Mouse (Mus musculus) lung, embryonic 14.5 days (tissue): ENCODE results near the gene Gm42957. TPM values are rescaled to one million over a fixed set of nuclear protein-coding genes. Genes with fewer than 3 reads are reported as not detected.

ENCODE experiments used
- ATAC-seq: fragments of 200-750 bp; cut with Nextera tagmentation; 2 replicates; pipeline ENCODE4 v1.8.0; 2017; ENCODE audit warnings: mild to moderate bottlenecking, moderate TSS enrichment, moderate library complexity; ENCODE audit not compliant: insufficient read depth
- DNase-seq: peaks from one replicate; pipeline ENCODE4 v3.0.0-alpha.2; 2015
- H3K27ac ChIP-seq: fragments of 300-500 bp; sonication (generic); 2 replicates; pipeline ENCODE4 v1.5.1; 2014; ENCODE audit warnings: low read depth, mild to moderate bottlenecking, moderate library complexity
- H3K27me3 ChIP-seq: fragments of 300-500 bp; sonication (generic); 2 replicates; pipeline ENCODE4 v1.6.1; 2014; ENCODE audit warnings: low read length, control low read depth; ENCODE audit not compliant: insufficient read depth
- H3K36me3 ChIP-seq: fragments of 300-500 bp; sonication (generic); 2 replicates; pipeline ENCODE4 v1.6.1; 2014; ENCODE audit warnings: control low read depth; ENCODE audit not compliant: insufficient read depth
- H3K4me1 ChIP-seq: fragments of 300-500 bp; sonication (generic); 2 replicates; pipeline ENCODE4 v1.6.1; 2014; ENCODE audit warnings: antibody characterized with exemption, control low read depth; ENCODE audit not compliant: insufficient read depth
- H3K4me2 ChIP-seq: fragments of 300-500 bp; sonication (generic); 2 replicates; pipeline ENCODE4 v1.6.1; 2014; ENCODE audit warnings: mild to moderate bottlenecking
- H3K4me3 ChIP-seq: fragments of 300-500 bp; sonication (generic); 2 replicates; pipeline ENCODE4 v1.5.1; 2014; ENCODE audit warnings: low read depth, low read length
- H3K9ac ChIP-seq: fragments of 300-500 bp; sonication (generic); 2 replicates; pipeline ENCODE4 v1.6.1; 2014
- H3K9me3 ChIP-seq: fragments of 300-500 bp; sonication (generic); 2 replicates; pipeline ENCODE4 v1.6.1; 2016; ENCODE audit warnings: low read depth, low read length, control low read depth
- CTCF ChIP-seq: IDR thresholded peaks from 2 replicates; pipeline ENCODE4 v1.5.1; 2016; ENCODE audit warnings: antibody characterized with exemption, low read depth
- WGBS: fragments of 180-500 bp; shearing (Covaris S2); extraction: QIAGEN DNeasy Blood & Tissue Kit; methylation state at CpG from one replicate; pipeline ENCODE4 v1.1.7; 2014; 5-methylcytosine and 5-hydroxymethylcytosine counted together
- polyA plus RNA-seq: library from polyadenylated mRNA; unstranded; fragments of >200 nt; fragmentation: Nextera tagmentation; extraction: Ambion mirVana; gene quantifications from 2 replicates; pipeline ENCODE4 v1.2.1, GENCODE M21; 2014

Gene Gm42957
- polyA plus RNA-seq, 1 experiment from 2014 or later = 0.09 TPM

GRCm38 (mm10) chr3:96675171-96675570 is 39.9 kb downstream of the Gm42957 start:
- no peak overlapping the region for H3K9ac ChIP-seq
- WGBS = 89% methylated on average over 3 of the region's 3 CpGs
- no peak overlapping the region for H3K27ac ChIP-seq

DNA sequence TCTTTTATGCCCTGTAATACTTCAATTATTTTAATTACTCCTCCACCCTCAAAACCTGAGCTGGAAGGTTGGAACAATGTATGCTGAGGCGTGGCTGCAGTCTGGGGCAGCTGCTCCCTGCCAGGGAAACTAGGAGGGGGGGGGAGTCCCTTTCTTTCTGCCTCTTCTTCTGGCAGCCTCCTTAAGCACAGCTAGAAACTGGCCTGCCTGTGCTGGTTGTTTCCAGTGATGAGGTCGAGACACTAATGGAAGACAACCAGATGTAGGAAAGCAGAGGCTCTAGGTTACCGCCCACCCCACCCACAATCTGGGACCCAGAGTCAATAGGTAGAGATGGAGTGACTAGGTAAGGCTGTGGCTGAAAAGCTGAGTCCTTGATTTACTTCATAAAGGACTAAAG is 40.4 kb downstream of the Gm42957 start:
- no peak overlapping the region for H3K9ac ChIP-seq
- ATAC-seq = no peak
- 69% methylated on average over 3 of the region's 3 CpGs for WGBS
- no peaks in the 10 kb centered on the region for H3K36me3 ChIP-seq
- H3K4me2 ChIP-seq = no peak overlapping the region
- H3K4me1 ChIP-seq = no peaks in the 10 kb centered on the region
- TF ChIP-seq CTCF = no peak
- no peak overlapping the region for H3K4me3 ChIP-seq
- H3K9me3 ChIP-seq = no peaks in the 10 kb centered on the region
- H3K27ac ChIP-seq = no peak overlapping the region
- DNase-seq = no peak
- H3K27me3 ChIP-seq = peaks cover 9% of the 10 kb centered on the region; the same call in 1 of the 2 replicates

More at GRCm38 (mm10) chr3:96675171-96675570, 39.9 kb downstream of the Gm42957 start:
- H3K4me1 ChIP-seq = no peaks in the 10 kb centered on the region
- H3K36me3 ChIP-seq = no peaks in the 10 kb centered on the region
- H3K9me3 ChIP-seq = no peaks in the 10 kb centered on the region
- ATAC-seq (no peak), DNase-seq (no peak)
- no peak overlapping the region for H3K4me3 ChIP-seq
- H3K4me2 ChIP-seq = no peak overlapping the region
- H3K27me3 ChIP-seq = peaks cover 5% of the 10 kb centered on the region; the same call in 1 of the 2 replicates
- no peak for TF ChIP-seq CTCF

GRCm38 (mm10) chr3:96678456-96678855 is 43.2 kb downstream of the Gm42957 start:
- ATAC-seq (no peak), DNase-seq (no peak)
- Histone ChIP-seq H3K27me3 (peaks cover 9% of the 10 kb centered on the region; the same call in 1 of the 2 replicates), H3K36me3 (no peaks in the 10 kb centered on the region), H3K9ac (no peak overlapping the region), H3K4me2 (no peak overlapping the region), H3K27ac (no peak overlapping the region), H3K9me3 (no peaks in the 10 kb centered on the region), H3K4me3 (no peak overlapping the region), H3K4me1 (no peaks in the 10 kb centered on the region)
- WGBS = 68% methylated on average over 7 of the region's 7 CpGs
- no peak for TF ChIP-seq CTCF

GRCm38 (mm10) chr3:96679159-96679674 is 43.9 kb downstream of the Gm42957 start:
- H3K9me3 ChIP-seq = no peaks in the 10 kb centered on the region
- 16% methylated on average over 5 of the region's 5 CpGs for WGBS
- H3K27ac ChIP-seq = no peak overlapping the region
- no peaks in the 10 kb centered on the region for H3K4me1 ChIP-seq
- ATAC-seq = no peak
- no peaks in the 10 kb centered on the region for H3K36me3 ChIP-seq
- H3K27me3 ChIP-seq = peaks cover 11% of the 10 kb centered on the region
- H3K9ac ChIP-seq = no peak overlapping the region
- H3K4me3 ChIP-seq = no peak overlapping the region
- no peak overlapping the region for H3K4me2 ChIP-seq
- TF ChIP-seq CTCF = no peak
- no peak for DNase-seq

DNA sequence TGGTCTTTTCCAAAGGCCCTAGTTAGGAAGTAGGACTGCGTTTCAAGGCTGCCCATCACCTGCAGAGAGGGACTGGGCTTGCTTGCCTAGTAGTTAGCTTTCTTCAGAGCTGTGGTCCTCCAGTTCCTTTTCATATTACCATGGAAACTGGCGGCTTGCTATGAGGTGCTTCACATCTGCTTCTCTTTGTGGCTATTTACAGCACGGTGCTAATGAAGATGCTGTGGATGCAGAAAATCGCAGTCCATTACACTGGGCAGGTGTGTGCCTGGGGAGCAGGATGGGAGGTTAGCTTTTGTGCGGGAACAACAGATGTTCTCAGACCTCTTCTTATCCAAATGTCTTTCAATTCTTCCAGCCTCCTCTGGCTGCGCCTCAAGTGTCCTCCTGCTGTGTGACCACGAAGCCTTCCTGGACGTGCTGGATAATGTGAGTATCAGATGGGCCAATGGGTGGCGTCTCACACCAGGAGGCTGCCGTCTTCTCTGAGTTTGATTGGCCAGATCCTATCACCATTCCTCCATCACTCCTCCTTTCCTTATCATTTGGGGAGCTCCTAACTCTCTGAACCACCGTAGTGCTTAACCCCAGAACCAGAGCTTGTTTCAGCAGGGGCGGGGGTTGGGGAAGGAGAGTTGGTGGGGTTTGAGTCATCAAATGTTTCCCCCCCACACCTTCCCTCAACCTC is 45.1 kb downstream of the Gm42957 start:
- H3K9me3 ChIP-seq = no peaks in the 10 kb centered on the region
- no peak overlapping the region for H3K4me2 ChIP-seq
- DNase-seq = no peak
- ATAC-seq = no peak
- H3K4me1 ChIP-seq = no peaks in the 10 kb centered on the region
- no peak overlapping the region for H3K27ac ChIP-seq
- H3K9ac ChIP-seq = no peak overlapping the region
- WGBS = 25% methylated on average over 12 of the region's 12 CpGs
- TF ChIP-seq CTCF = no peak
- H3K4me3 ChIP-seq = no peak overlapping the region
- no peaks in the 10 kb centered on the region for H3K36me3 ChIP-seq
- peaks cover 15% of the 10 kb centered on the region for H3K27me3 ChIP-seq

DNA sequence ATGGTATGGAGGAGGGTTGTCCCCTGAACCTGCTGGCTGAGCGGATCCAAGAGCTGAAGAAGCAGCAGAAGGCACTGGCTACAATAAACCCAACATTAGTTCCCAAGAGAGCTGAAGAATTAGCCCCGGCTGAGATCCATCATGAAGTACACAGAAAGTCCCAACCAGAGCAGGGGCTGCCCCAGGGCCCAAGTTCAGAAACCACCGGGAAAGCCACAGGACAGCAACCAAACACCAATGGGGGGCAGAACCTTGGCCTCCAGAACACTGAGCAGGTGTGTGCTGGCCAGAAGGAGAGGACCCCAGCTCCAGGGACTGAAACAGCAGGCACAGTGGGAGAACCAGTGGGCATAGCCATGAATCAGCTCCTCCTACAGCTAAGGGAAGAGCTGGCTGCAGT is 48.2 kb downstream of the Gm42957 start:
- 87% methylated on average over 3 of the region's 3 CpGs for WGBS
- no peak overlapping the region for H3K27ac ChIP-seq
- H3K36me3 ChIP-seq = no peaks in the 10 kb centered on the region
- no peak overlapping the region for H3K4me3 ChIP-seq
- H3K4me2 ChIP-seq = no peak overlapping the region
- H3K9me3 ChIP-seq = no peaks in the 10 kb centered on the region
- peaks cover 15% of the 10 kb centered on the region for H3K27me3 ChIP-seq
- TF ChIP-seq CTCF = no peak
- H3K4me1 ChIP-seq = no peaks in the 10 kb centered on the region
- no peak overlapping the region for H3K9ac ChIP-seq
- ATAC-seq = no peak
- DNase-seq = no peak

DNA sequence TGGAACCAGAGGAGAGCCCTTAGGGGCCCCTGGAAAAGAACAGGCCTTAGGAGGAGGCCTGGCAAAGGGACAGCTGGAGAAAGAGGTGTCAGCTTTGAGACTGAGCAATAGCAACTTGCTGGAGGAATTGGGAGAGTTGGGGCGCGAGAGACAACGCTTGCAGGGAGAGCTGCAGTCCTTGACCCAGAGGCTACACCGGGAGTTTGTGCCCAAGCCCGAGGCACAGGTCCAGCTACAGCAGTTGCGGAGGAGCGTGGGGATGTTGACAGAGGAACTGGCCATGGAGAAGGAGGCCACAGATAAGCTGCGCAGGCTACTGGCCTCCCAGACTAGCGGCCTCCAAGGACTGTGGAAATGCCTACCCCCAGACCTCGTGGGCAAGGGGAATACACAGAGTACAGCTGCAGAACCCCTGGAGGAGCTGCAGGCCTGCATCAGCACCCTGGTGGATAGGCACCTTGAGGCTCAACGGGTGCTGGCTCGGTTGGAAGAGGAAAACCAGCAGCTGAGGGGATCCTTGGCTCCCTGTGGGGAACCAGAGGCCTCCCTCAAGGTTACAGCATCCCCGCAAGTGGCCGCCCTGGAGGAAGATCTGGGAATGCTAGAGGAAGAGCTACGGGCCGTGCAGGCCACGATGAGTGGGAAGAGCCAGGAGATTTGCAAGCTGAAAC is 49.0 kb downstream of the Gm42957 start:
- Histone ChIP-seq H3K4me1 (no peaks in the 10 kb centered on the region), H3K4me2 (peak overlapping the region; percentile 56), H3K27me3 (peaks cover 15% of the 10 kb centered on the region), H3K9ac (peak overlapping the region; percentile 17; the same call in 1 of the 2 replicates), H3K4me3 (peak overlapping the region; percentile 24), H3K9me3 (no peaks in the 10 kb centered on the region), H3K36me3 (no peaks in the 10 kb centered on the region), H3K27ac (no peak overlapping the region)
- ATAC-seq = no peak
- no peak for TF ChIP-seq CTCF
- WGBS = 40% methylated on average over 17 of the region's 17 CpGs
- no peak for DNase-seq
